Mouse (Mus musculus) cortical plate, adult 2 months (tissue): ENCODE measurements around the gene Pik3c2a.

Experiments used
- CTCF ChIP-seq: fragments of 200-500 bp; IDR thresholded peaks from 2 replicates; pipeline ENCODE4 v1.5.1; 2011; ENCODE audit warnings: mild to moderate bottlenecking, control low read depth, low read length; ENCODE audit not compliant: insufficient read depth; ENCODE audit errors: extremely low read depth
- POLR2A ChIP-seq: fragments of 200-500 bp; IDR thresholded peaks from 2 replicates; pipeline ENCODE4 v1.6.1; 2011; ENCODE audit warnings: mild to moderate bottlenecking, low read length, control low read depth; ENCODE audit not compliant: insufficient read depth; ENCODE audit errors: extremely low read depth

DNA sequence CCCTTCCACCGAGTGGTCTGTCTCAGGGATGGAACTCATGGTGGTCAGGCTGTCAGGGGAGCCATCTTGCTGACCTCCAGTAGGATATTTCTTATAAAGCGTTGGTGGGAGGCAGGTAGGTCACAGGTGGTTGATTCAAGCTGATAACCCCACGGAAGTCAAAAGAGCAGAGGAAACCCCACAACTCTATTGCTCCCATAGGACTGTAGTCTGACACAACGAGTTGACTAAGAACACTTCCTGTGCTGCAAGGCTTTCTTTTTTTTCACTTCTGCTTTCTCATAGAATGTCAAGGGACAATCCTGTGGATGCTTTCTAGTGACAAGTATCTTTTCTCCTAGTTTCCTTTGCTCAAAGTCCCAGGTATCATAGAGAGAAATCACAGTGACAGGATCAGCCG lies 33.0 kb upstream of the Pik3c2a start:
- TF ChIP-seq CTCF (no peak), POLR2A (no peak)
